Mouse (Mus musculus) brown adipose tissue, adult 24 weeks (tissue): Measurements from ENCODE around the gene Uaca. TPM values are rescaled to one million over a fixed set of nuclear protein-coding genes. Genes with fewer than 3 reads are reported as not detected.

Experiments
- H3K27ac ChIP-seq: fragments of 200-500 bp; replicated peaks from 2 replicates; pipeline ENCODE4 v1.5.1; 2012; ENCODE audit warnings: low read depth, mild to moderate bottlenecking, low read length
- H3K4me1 ChIP-seq: fragments of 200-500 bp; 2 replicates; pipeline ENCODE4 v1.6.1; 2012; ENCODE audit warnings: low read length, mixed read lengths; ENCODE audit not compliant: control insufficient read depth, insufficient read depth, insufficient read length
- H3K4me3 ChIP-seq: fragments of 200-500 bp; 2 replicates; pipeline ENCODE4 v1.5.1; 2012; ENCODE audit warnings: low read depth, mild to moderate bottlenecking, low read length, moderate library complexity; ENCODE audit not compliant: insufficient read depth
- polyA plus RNA-seq: library from polyadenylated mRNA; stranded (reverse); fragments of >200 nt; gene quantifications from 2 replicates; pipeline ENCODE4 v1.2.4, GENCODE M21; 2012; ENCODE audit not compliant: missing spikeins, insufficient read depth, insufficient read length

Gene Uaca
- polyA plus RNA-seq, 1 experiment, result 13.8 TPM

- Histone ChIP-seq H3K4me1 (peaks cover 9% of the 10 kb centered on the region), H3K27ac (peak overlapping the region; percentile 87), H3K4me3 (peak overlapping the region; percentile 58)
Observed at GRCm38 (mm10) chr9:60837449-60838141, 43.3 kb downstream of the Uaca start.

DNA sequence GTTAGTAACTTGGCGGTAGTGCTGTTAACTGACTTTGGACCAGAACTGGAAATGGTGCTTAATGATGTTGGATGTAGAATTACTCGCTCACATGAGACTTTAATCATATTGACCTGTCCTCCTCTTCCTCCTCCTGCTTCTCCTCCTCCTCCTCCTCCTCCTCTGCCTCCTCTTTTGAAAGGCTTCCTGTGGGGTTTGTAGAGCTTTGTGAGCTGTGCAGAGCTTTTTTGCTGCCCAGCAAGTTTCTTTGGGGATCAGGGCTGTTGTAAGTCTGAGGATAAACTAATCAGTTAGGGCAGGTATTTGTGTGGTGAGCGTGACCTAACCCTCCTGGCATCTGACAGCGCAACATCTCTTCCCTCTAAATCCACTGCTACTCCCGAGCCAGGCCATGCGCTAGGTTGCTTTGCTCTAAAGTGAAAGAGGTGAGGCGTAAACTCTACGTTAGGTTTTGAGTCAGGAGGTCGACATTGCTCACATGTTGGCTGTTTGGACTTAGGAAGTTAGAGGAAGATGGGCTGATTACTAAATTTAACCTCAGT is 44.1 kb downstream of the Uaca start:
- peaks cover 10% of the 10 kb centered on the region for H3K4me1 ChIP-seq
- peak overlapping the region; percentile 58 for H3K4me3 ChIP-seq
- H3K27ac ChIP-seq, result peak overlapping the region; percentile 87

- Histone ChIP-seq H3K4me3 (peak overlapping the region; percentile 36; the same call in 1 of the 2 replicates), H3K27ac (peak overlapping the region; percentile 98), H3K4me1 (peaks cover 11% of the 10 kb centered on the region)
Observed at GRCm38 (mm10) chr9:60841393-60841792, 47.1 kb downstream of the Uaca start.

- H3K4me1 ChIP-seq, result peaks cover 24% of the 10 kb centered on the region
- no peak overlapping the region for H3K4me3 ChIP-seq
- H3K27ac ChIP-seq, result peak overlapping the region; percentile 27; the same call in 1 of the 2 replicates
Observed at GRCm38 (mm10) chr9:60843415-60844076, 49.2 kb downstream of the Uaca start.

DNA sequence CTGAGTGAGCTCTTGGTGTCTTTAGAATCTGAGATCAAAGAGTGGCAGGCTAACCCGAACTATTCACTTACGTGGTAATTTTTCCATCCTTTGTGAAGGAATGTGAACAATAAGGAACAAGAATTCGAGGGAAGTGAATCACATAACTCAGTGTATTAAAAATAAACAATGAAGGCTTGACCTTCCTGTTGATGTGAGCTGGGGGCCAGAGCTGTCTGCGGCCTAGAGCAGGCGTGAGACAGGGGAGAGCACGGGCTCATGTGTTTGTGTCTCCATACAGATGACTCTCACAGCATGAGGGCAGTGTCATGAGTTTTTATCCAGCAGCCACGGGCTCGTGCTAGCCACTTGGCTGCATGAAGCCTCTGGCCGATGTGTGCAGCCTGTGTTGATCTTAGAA is 54.4 kb downstream of the Uaca start:
- Histone ChIP-seq H3K27ac (peak overlapping the region; percentile 99), H3K4me1 (peaks cover 17% of the 10 kb centered on the region), H3K4me3 (no peak overlapping the region)

- H3K4me3 ChIP-seq, result no peak overlapping the region
- peak overlapping the region; percentile 91 for H3K27ac ChIP-seq
- H3K4me1 ChIP-seq, result peaks cover 15% of the 10 kb centered on the region
Observed at GRCm38 (mm10) chr9:60849986-60850385, 55.6 kb downstream of the Uaca start.

- no peak overlapping the region for H3K27ac ChIP-seq
- H3K4me3 ChIP-seq, result no peak overlapping the region
- H3K4me1 ChIP-seq, result 0 out of 2 replicates have a peak, but pooled peaks cover 3% of the 10 kb centered on the region
Observed at GRCm38 (mm10) chr9:60854196-60854595, 59.9 kb downstream of the Uaca start.

- peak overlapping the region; percentile 35; the same call in 1 of the 2 replicates for H3K27ac ChIP-seq
- H3K4me1 ChIP-seq, result no peaks in the 10 kb centered on the region
- no peak overlapping the region for H3K4me3 ChIP-seq
Observed at GRCm38 (mm10) chr9:60857833-60858232, 63.5 kb downstream of the Uaca start.

- H3K4me1 ChIP-seq, result no peaks in the 10 kb centered on the region
- H3K4me3 ChIP-seq, result no peak overlapping the region
- no peak overlapping the region for H3K27ac ChIP-seq
Observed at GRCm38 (mm10) chr9:60858306-60858960, 64.1 kb downstream of the Uaca start.

DNA sequence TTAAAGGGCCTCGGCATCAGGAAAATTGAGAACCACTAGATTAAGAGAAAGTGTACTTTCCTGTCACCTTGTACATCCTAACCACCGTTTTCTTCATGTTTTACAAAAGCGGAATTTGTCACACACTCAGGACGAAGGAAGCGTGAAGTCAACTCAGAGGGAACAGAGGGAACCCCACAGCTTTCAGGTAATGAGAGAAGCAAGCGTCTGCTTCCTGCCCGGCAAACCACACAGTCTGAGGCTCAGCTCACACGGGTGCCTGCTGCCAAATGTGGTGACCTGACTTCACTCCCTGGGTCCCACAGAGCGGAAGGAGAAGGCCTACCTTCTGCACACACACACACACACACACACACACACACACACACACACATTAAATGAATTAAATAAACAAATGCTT is 64.7 kb downstream of the Uaca start:
- no peak overlapping the region for H3K4me3 ChIP-seq
- no peak overlapping the region for H3K27ac ChIP-seq

GRCm38 (mm10) chr9:60861030-60861429 is 66.7 kb downstream of the Uaca start:
- no peak overlapping the region for H3K4me3 ChIP-seq
- 0 out of 2 replicates have a peak, but pooled peaks cover 4% of the 10 kb centered on the region for H3K4me1 ChIP-seq
- H3K27ac ChIP-seq, result no peak overlapping the region

More for the DNA sequence above, 64.7 kb downstream of the Uaca start:
- 0 out of 2 replicates have a peak, but pooled peaks cover 4% of the 10 kb centered on the region for H3K4me1 ChIP-seq

DNA sequence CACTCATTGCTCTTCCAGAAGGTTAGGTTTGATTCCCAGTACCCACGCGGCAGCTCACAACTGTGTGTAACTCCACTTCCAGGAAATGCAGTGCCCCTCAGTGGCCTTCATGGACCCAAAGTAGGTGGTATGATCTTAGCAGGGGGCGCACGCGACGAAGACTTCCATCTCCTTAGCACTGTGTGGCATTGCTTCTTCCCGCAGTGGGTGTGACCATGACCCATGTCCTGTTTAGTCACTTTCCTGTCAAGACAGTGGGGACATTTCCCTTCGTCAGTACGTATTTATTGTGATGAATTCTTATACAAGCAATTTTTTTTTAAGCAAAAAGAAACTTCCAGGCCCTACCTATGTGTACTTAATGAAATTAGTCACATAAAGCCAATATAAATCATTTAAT is 70.3 kb downstream of the Uaca start:
- Histone ChIP-seq H3K27ac (peak overlapping the region; percentile 64), H3K4me1 (0 out of 2 replicates have a peak, but pooled peaks cover 4% of the 10 kb centered on the region), H3K4me3 (no peak overlapping the region)

GRCm38 (mm10) chr9:60865866-60866265 is 71.5 kb downstream of the Uaca start:
- Histone ChIP-seq H3K27ac (peak overlapping the region; percentile 84), H3K4me3 (peak overlapping the region; percentile 62), H3K4me1 (peaks cover 4% of the 10 kb centered on the region; the same call in 1 of the 2 replicates)

DNA sequence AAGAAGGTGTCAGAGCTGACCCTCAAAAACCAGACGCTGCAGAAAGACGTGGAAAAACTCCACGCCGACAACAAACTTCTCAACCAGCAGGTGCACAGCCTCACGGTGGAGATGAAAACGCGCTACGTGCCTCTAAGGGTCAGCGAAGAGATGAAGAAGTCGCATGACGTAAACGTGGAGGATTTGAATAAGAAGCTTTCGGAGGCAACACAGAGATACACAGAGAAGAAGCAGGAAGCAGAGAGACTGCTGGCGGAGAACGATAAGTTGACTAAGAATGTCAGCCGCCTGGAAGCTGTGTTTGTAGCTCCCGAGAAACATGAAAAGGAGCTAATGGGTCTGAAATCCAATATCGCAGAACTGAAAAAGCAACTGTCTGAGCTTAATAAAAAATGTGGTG is 76.1 kb downstream of the Uaca start:
- Histone ChIP-seq H3K27ac (no peak overlapping the region), H3K4me1 (no peaks in the 10 kb centered on the region; the same call in 1 of the 2 replicates), H3K4me3 (peak overlapping the region; percentile 18; the same call in 1 of the 2 replicates)

- H3K4me1 ChIP-seq, result no peaks in the 10 kb centered on the region; the same call in 1 of the 2 replicates
- peak overlapping the region; percentile 27 for H3K4me3 ChIP-seq
- H3K27ac ChIP-seq, result no peak overlapping the region
Observed at GRCm38 (mm10) chr9:60870919-60871503, 76.7 kb downstream of the Uaca start.
